Mouse (Mus musculus) bone marrow macrophage, adult 2 months (primary cell): Measurements from ENCODE around the gene Znhit2.

Experiments used
- CTCF ChIP-seq: IDR thresholded peaks from 2 replicates; pipeline ENCODE4 v1.5.1; 2012; ENCODE audit warnings: low read depth, mild to moderate bottlenecking, low read length, moderate library complexity
- POLR2A ChIP-seq: IDR thresholded peaks from 2 replicates; pipeline ENCODE4 v1.6.1; 2012; ENCODE audit warnings: mild to moderate bottlenecking, low read depth, low read length, borderline replicate concordance

- TF ChIP-seq POLR2A, result no peak
- TF ChIP-seq CTCF, result no peak
These were observed 40.2 kb downstream of the Znhit2 start for GRCm38 (mm10) chr19:6101186-6101585.
